Mouse (Mus musculus) megakaryocyte, embryonic 14.5 days (primary cell): Measurements from ENCODE around the gene Rap1gap.

Source experiments
- FLI1 ChIP-seq: IDR thresholded peaks from 2 replicates; pipeline ENCODE4 v1.6.1; 2012; ENCODE audit warnings: low read length, inconsistent platforms, mixed read lengths
- GATA1 ChIP-seq: IDR thresholded peaks from 3 replicates; pipeline ENCODE4 v1.6.1; 2012; ENCODE audit warnings: mixed read lengths, low read length, inconsistent platforms, borderline replicate concordance

DNA sequence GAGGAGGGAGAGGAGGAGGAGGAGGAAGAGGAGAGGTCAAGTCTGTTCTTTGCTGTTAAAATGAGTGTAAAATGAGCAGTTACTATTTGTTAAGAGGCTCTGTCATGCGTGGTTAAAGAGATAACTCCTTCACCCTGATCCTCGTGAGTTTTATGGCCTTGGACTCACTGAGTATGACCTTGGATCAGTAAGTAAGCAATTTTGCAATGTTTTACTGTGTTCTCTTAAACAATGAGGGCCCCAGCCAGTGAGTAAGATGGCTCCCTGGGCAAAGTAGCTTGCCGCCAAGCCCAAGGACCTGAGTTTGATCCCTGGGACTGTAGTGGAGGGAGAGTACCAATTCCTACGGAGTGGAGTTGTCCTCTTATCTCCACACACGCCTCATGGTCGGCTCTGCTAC is 36.4 kb downstream of the Rap1gap start:
- TF ChIP-seq FLI1 (no peak), GATA1 (no peak)
